Mouse (Mus musculus) lung, postnatal 10 days (tissue): ENCODE measurements around the gene Atp2b1.

ENCODE experiments used
- DNase-seq: peaks from one replicate; pipeline ENCODE4 v3.0.0; 2021

Gene Atp2b1

DNA sequence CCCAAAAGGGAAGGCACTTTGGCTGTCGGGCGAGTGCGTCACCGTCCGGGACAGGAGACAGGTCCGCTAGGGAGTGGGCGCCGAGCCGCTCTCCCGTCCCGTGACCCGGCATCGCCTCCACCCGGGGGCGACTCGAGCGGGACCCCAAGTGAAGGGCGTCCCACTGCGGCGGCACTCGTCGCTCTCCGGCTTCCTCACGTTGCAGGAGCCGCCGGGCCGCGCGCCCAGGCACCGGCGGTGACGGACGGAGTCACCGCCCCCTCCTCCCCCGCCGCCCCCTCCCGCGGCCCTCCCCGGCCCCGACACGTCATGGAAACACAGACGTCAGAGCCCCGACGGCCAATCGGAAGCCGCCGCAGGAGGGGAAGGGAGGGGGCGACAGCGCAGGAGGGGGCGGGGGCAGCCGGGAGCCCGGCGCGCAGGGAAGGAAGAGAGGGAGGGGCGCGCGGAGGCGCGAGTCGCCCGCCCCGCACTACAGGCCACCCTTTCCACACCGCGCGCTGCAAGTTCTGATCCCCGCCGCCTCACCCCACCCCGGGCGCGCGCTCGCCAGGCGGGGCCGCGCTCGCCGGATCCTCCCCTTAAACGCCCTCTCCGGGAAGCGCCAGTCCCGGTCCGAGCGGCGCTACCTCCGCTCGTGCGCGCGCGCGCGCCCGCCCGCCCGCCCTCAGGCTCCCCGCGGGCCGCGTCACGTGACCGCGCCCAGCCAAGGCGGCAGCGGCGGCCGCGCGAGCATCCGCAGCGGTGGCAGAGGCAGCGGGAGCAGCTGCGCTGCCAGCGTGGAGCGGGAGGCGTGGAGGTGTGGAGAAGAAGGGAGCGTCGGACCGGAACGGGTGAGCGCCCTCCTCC, at the start of gene Atp2b1:
Gene Atp2b1, plus strand, starts transcription at position 446 of the 849 bp plus-strand sequence.
- DNase-seq: peak; percentile 98

GRCm38 (mm10) chr10:98864851-98865250, 49.4 kb upstream of the Atp2b1 start:
- no peak for DNase-seq

DNA sequence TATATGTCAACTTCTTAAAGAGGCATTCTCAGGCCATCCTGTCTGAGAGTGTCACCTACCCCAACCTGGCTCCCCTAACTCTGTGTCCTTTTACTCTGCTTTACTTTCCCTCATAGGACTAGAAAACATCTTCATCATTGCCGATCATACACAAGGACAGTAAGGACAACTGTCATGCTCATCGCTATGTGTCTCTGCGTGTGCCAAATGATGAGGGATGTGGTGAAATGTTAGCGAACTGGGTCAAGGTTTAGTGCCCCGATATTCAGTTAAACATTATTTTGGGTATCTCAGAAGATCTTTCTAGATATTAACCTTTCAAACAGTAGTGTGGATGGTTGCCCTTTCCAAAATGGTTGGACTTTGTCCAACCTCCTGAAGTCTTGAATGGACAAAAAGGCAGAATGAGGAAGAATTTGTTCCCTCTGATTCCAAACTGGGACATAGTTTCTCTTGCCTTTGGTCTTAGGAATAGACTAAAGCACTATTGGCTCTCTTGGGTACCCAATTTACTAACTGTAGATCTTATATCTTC, 47.3 kb upstream of the Atp2b1 start:
- no peak for DNase-seq

DNA sequence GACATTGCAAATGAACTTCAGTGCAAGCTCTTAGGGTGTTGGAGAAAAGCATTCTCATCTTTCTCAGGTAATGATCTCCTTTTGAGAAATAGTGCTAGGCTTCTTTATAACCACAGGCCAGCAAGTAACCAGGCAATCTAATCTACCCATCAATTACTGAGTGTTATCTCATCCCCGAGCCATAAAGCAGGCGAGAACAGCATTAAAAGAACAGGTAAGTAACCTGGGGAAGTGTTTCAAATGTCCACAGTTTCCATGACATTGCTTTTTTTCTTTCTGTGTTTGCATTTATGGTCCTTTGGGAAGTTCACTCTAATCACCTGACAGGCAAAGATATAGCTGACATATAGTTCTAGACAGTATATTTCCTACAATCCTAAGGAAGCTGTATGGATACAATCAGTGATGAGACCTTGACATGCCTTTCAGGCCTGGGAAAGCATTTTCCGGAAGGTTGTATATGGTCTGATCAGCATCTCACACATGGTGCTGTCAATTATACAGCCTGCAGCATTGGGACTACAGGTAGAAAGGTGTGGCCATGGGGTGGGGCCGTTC, 45.8 kb upstream of the Atp2b1 start:
- no peak for DNase-seq

GRCm38 (mm10) chr10:98877855-98878254, 36.4 kb upstream of the Atp2b1 start:
- DNase-seq: peak; percentile 6

DNA sequence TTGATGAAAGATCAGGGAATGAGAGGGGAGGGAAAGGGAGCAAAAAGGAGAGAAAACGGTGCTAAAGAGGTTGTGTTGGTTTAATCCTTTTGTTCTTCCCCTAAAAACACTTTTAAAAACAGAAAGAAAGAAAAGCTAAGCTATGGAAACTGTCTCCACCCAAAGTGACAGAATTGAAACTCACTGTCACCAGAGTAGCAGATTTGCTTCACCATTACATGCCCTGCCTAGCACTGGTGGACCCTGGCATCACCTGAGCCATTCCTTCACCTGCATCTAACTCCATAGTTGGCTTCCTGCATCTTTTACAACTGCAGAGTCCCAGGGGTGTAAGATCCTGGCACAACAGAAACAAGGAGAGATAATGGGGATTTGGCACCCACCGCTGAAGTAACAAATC, 35.6 kb upstream of the Atp2b1 start:
- no peak for DNase-seq

DNA sequence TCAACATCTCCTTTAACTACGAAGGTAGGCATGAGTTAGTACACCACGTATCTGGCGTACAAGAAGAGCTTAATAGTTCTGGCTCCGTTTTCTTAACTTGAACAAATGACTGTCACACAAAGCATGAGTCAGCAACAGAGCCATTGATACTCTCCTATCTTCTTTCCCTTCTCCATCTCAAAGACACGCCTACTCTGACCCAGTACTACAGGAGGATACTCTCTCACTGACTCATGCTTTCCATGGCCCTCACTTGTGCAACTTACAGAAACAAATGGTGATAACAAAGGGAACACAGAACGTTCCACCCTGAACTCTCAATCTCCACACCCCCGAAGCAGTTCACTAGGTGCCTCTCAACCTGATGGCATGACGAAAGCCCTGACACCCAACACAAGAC, 34.1 kb upstream of the Atp2b1 start:
- peak; percentile 7 for DNase-seq

DNA sequence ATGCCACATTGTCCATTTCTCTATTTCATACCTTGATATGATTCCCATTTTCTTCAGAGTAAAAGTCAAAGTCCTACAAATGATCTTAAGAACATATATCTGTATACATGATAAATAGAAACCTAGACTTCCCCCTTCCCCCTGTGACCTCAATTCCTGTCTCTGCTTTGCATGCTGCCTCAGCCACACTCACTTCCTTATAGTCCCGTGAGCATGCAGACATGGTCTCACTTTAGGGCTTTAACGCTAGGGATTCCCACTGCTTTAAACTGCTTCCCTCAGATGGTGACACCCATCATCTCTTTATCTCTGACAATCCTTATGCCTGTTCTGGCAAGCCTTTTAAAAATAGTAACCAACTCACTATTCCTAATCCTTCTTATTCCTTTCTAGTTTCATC, 33.5 kb upstream of the Atp2b1 start:
- DNase-seq: no peak

GRCm38 (mm10) chr10:98881492-98881891, 32.7 kb upstream of the Atp2b1 start:
- DNase-seq: no peak

- peak; percentile 19 for DNase-seq
Observed at GRCm38 (mm10) chr10:98882587-98882986, 31.6 kb upstream of the Atp2b1 start.

GRCm38 (mm10) chr10:98884445-98884844, 29.8 kb upstream of the Atp2b1 start:
- DNase-seq: peak; percentile 28

- no peak for DNase-seq
Observed at GRCm38 (mm10) chr10:98886770-98887271, 27.4 kb upstream of the Atp2b1 start.

DNA sequence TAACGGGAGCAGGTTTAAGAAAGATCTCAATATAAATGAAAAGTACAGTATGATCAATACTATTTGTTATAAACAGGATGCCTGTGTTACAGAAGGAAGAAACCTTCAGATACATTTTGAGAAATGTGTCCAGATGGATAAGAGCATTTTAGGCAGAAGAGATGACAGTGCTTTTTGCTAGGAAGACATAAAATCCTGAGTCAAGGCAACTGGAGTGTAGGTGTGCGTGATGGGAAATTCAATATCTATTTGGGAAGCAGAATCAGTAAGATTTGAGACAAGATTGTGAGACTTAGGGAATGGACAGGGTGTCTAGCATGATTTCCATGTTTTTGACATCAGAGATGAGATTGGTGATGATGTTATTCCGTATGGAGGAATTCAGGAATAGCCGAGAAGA, 22.8 kb upstream of the Atp2b1 start:
- no peak for DNase-seq

DNA sequence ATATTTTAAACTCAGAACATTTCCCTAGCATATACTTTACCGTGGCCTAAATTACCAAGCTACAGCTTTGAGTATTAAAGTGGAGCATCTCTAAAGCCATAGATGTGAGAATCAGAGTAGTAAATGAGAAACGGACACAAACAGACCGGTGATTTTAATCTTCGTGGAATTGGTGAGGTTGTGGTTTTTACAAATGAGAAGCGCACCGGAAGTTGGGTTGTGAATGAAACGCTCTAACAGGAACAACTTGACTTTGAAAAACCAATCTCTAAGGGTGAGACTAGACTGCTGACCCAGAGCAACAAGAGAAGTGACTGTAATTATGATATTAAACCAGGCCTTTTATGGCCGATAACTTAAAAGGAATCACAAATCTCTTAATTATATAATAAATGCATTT, 16.7 kb upstream of the Atp2b1 start:
- DNase-seq: no peak

DNA sequence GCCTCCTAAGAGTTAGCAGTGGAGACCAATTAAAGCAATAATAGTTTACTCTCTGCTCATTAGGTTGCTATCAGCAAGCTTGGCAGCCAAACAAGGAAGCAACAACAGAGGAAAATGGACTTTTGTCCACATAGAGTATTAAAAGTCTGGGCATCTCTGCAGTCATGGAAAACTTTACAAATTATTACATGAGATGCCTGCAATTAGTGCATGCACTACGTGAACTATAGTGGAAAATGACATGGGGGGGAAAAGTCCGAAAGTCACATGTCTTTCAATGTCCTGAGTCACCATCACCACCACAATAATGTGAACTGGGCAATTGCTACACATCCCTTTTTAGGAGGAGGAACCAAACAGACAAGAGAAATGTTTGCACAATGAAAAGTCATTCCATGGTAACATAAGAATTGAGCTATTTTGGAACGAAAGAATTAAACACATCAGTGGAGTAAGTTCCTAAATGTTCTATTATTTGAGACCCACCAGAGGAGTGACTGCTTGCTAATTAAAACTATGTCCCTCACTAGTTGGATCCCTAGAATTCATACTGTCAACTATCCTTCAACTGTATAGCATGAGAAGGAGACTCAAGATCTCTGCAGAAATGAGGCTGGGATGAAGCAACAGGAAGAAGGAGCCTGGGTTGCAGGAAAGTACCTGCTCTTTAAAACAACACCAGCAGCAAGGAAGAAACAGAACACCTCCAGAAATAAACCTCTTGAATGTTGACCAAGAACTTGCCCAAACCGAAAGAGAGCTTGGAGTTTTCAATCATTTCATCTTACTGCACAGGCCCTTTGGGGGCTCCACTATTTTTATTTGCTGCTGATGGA, 16.1 kb upstream of the Atp2b1 start:
- no peak for DNase-seq

DNA sequence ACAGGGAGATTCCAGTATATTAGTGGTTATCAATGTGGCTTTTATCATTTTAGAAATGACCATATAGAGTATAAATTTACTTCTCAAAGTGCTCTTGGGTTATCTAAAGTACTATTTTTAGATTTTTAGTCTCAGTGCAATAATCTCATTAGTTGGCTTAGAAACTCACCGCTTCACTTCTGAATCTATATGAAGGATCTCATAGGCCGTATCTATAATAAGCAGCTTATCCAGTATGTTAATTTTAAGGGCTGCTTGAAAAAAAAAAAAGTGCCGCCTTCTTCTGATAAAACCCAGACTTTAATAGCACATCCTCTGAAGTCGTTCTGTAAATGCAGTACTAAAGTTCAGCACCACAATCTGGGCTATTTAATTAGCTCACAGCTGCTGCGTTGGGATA, 12.7 kb upstream of the Atp2b1 start:
- DNase-seq: no peak

DNA sequence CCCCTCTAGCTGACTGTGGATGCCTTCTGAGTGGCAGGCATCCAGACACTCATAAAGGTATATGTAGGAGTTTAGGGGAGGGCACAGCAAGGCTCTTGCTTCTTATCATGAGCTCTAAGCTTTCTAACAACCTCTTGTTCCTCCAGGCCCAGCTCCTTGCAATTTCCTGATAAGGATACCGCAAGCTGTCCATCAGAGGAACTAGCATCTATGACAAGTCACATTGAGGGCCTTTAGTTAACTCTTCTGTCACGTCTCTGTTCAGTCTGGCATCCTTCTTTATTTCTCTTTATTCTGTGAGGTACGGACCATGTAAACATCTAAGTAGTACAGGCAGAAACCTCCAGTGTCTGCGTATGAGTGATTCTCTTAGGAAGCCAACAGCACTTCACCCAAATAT, 8.2 kb upstream of the Atp2b1 start:
- DNase-seq: no peak

GRCm38 (mm10) chr10:98906941-98907549, 7.2 kb upstream of the Atp2b1 start:
- peak; percentile 50 for DNase-seq

- no peak for DNase-seq
Observed at GRCm38 (mm10) chr10:98913610-98913960, 621 bp upstream of the Atp2b1 start.

GRCm38 (mm10) chr10:98914810-98915241, 620 bp downstream of the Atp2b1 start:
- peak; percentile 90 for DNase-seq

DNA sequence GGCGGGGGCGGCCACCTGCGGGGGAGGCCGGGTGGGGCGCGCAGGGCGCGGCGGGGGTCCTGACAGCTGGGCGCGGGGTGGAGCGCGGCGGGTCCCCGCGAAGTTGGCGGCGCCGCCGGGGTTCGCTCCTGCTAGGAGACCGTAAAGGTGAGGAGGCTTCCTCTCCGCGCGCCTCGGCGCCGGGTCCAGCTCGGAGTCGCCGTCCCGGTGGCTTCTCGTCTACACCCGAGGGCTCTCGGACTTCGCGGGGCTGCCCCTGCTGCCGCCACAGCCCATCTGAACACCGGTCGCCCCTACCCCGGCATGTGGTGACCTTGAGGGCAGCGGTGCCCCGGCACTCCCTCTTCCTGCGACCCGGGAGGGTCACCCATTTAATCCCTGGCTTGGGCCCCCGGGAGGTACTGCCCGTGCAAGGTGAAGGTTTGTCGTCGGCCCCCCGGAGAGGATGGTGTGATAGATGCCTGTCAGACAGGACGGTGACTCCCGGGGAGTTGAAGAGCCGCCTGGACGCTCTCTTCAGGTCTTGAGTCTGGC, 1.3 kb downstream of the Atp2b1 start:
- peak; percentile 51 for DNase-seq

- no peak for DNase-seq
Observed at GRCm38 (mm10) chr10:98916011-98916780, 2.0 kb downstream of the Atp2b1 start.
